Mouse (Mus musculus) left cerebral cortex, adult 2 months (tissue): ENCODE data around the gene Hexb. TPM values are rescaled to one million over a fixed set of nuclear protein-coding genes. Genes with fewer than 3 reads are reported as not detected.

Experiments used
- DNase-seq, 2 experiments: peaks; one replicate each; pipeline ENCODE4 v3.0.0; 2021 to 2022; ENCODE audit warnings: low spot score in 2 of 2, mixed read lengths in 1 of 2; ENCODE audit errors: extremely low spot score in 1 of 2
- H3K27ac ChIP-seq: fragments of 200-600 bp; 2 replicates; pipeline ENCODE4 v1.8.1; 2022
- H3K4me3 ChIP-seq: fragments of 200-600 bp; 2 replicates; pipeline ENCODE4 v1.8.1; 2022
- CTCF ChIP-seq: fragments of 200-600 bp; IDR thresholded peaks from 2 replicates; pipeline ENCODE4 v1.8.1; 2022; ENCODE audit warnings: antibody characterized with exemption, mild to moderate bottlenecking, moderate library complexity
- intact Hi-C: fragments of 180-260 bp; cut with DNase I; formaldehyde crosslinking; loops from one replicate; pipeline ENCODE4 v1.15.1; 2025
- total RNA-seq, 2 experiments: library from RNA; stranded (reverse); gene quantifications; 2 replicates each; pipeline ENCODE4 v1.2.3; 2021

The Hexb gene
- total RNA-seq, 2 experiments from 2014 or later, result 102 to 103 TPM

GRCm38 (mm10) chr13:97239343-97240180, 41.4 kb upstream of the Hexb start:
- intact Hi-C loops, result loop anchor here (1.0 to 5.0 kb wide), 8 partner anchors 153 to 1003 kb away; no protein-coding TSS in a partner anchor
- peak overlapping the region; percentile 14; the same call in 1 of the 2 replicates for H3K4me3 ChIP-seq

GRCm38 (mm10) chr13:97238181-97238981, 40.2 kb upstream of the Hexb start:
- H3K4me3 ChIP-seq, result no peak overlapping the region
- DNase-seq, result no peak
- intact Hi-C loops, result loop anchor here (5.0 kb wide), 1 partner anchor 1004 kb away; no protein-coding TSS in a partner anchor
- no peak for TF ChIP-seq CTCF
- H3K27ac ChIP-seq, result no peak overlapping the region; the same call in 1 of the 2 replicates

More at GRCm38 (mm10) chr13:97239343-97240180, 41.4 kb upstream of the Hexb start:
- peak in 1 of 2 experiments; percentile 56 for DNase-seq
- TF ChIP-seq CTCF, result peak; percentile 67
- peak overlapping the region; percentile 58 for H3K27ac ChIP-seq

- H3K4me3 ChIP-seq, result no peak overlapping the region
- intact Hi-C loops, result loop anchor here (5.0 kb wide), 1 partner anchor 1005 kb away; no protein-coding TSS in a partner anchor
- no peak overlapping the region for H3K27ac ChIP-seq
- no peak for TF ChIP-seq CTCF
- DNase-seq, result no peak
Measured at GRCm38 (mm10) chr13:97237700-97238099, 39.5 kb upstream of the Hexb start.

DNA sequence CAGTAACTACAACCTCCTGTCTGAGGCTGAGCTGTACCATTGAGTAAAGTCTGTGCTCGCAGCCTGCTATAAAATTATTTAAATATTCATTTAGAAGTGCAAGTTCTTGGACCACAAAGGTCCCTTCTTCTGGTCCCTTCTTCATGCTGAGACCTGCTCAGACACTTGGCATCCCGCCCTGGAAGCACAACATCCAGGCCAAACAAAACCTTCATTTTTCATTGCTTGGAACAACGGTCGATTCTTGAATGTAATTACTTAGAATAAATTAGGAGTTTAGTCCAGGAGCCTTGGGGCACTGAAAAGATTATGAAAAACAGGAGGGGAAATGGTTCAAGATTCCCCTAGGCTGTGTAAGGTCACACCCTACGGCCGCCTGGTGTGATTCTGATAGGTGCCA, 37.8 kb upstream of the Hexb start:
- DNase-seq, result no peak
- TF ChIP-seq CTCF, result no peak
- no peak overlapping the region for H3K4me3 ChIP-seq
- no peak overlapping the region for H3K27ac ChIP-seq
- intact Hi-C loops, result loop anchor here (1.0 to 5.0 kb wide), 2 partner anchors 702 to 1006 kb away; no protein-coding TSS in a partner anchor

GRCm38 (mm10) chr13:97234785-97235417, 36.7 kb upstream of the Hexb start:
- intact Hi-C loops, result loop anchor here (1.0 to 5.0 kb wide), 3 partner anchors 703 to 1007 kb away; no protein-coding TSS in a partner anchor
- H3K27ac ChIP-seq, result peak overlapping the region; percentile 53; the same call in 1 of the 2 replicates
- peak; percentile 87 for DNase-seq
- peak; percentile 85 for TF ChIP-seq CTCF
- peak overlapping the region; percentile 42 for H3K4me3 ChIP-seq

DNA sequence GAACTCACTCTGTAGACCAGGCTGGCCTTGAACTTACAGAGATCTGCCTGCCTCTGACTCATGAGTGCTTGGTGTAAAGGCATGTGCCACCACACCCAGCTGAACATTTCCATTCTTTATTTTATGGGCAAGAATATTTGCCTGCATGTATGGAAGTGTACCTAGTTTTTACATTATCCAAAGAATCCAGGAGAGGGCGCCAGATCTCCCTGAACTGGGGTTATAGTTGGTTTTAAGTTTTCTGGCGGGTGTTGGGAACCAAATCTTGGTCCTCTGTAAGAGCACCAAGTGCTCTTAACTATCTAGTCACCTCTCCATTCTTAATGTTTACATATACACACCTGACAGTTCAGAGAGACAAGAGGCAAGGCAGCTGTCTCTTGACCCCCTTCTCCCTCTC, 34.9 kb upstream of the Hexb start:
- TF ChIP-seq CTCF, result peak; percentile 30
- intact Hi-C loops, result loop anchor here (5.0 kb wide), 1 partner anchor 774 kb away; no protein-coding TSS in a partner anchor
- no peak for DNase-seq
- no peak overlapping the region for H3K27ac ChIP-seq
- H3K4me3 ChIP-seq, result no peak overlapping the region

DNA sequence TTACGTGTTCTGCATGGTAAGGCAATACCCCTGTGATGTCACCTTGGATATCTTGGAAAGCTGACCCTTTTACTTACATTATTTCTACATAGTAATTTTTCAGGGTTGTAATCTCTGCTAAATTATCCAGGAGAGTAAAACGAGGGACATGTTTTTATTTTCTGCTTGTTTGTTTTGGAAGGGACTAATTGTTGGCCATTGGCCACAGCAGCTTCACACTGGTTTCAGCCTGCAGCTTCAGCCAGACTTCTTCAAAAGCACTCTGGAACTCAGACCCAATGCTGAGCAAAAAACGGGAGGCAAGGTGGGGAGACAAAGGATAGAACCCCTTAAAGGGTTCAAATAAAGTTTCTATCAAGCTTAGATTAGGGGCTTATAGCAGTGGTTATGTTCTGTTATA, 31.9 kb upstream of the Hexb start:
- Histone ChIP-seq H3K27ac (no peak overlapping the region), H3K4me3 (no peak overlapping the region)
- intact Hi-C loops, result loop anchor here (5.0 kb wide), 1 partner anchor 777 kb away; no protein-coding TSS in a partner anchor
- TF ChIP-seq CTCF, result no peak
- no peak for DNase-seq

DNA sequence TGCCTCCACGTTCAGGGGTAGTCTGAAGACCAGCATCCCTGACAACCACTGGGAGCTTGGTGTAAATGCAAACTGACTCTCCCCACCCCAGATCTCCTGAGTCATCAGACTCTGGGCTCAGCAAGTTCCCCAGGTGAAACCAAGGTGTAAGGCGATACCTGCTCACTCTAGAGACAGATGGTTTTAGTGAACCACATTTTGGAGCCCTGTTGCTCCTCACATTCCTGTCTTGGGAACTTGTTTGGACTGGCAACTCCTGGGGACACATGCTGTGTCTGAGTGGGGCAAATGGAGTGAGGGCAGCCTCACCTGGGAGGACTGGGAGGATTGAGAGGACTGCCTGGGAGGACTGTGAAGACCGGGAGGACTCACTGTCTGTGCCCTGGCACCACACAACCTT, 29.6 kb upstream of the Hexb start:
- no peak for TF ChIP-seq CTCF
- H3K27ac ChIP-seq, result no peak overlapping the region
- intact Hi-C loops, result no loop called here
- no peak for DNase-seq
- H3K4me3 ChIP-seq, result no peak overlapping the region

DNA sequence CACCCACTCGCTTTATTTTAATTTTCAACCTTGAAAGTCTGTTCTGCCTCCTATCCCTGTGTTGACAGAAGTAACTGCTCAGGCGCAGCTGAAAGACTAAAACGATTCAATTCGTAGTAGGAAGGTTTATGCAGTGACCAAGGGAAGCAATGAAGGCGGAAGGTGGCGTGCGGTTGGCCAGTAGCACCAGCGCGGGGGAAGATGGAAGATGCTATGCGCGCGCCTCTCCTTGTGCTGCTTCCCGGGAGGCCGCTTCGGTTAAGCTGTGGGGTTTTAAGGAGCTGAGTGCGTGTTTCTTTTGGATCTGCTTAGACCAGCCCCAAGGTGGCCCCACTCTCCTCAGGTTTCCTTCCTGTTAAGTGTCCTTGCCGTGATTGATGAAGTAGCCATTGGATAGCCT, 27.0 kb upstream of the Hexb start:
- no peak overlapping the region for H3K27ac ChIP-seq
- peak overlapping the region; percentile 9; the same call in 1 of the 2 replicates for H3K4me3 ChIP-seq
- TF ChIP-seq CTCF, result no peak
- DNase-seq, result no peak
- intact Hi-C loops, result no loop called here

GRCm38 (mm10) chr13:97224341-97224982, 26.3 kb upstream of the Hexb start:
- no peak for DNase-seq
- intact Hi-C loops, result no loop called here
- Histone ChIP-seq H3K4me3 (no peak overlapping the region), H3K27ac (no peak overlapping the region)
- TF ChIP-seq CTCF, result no peak

DNA sequence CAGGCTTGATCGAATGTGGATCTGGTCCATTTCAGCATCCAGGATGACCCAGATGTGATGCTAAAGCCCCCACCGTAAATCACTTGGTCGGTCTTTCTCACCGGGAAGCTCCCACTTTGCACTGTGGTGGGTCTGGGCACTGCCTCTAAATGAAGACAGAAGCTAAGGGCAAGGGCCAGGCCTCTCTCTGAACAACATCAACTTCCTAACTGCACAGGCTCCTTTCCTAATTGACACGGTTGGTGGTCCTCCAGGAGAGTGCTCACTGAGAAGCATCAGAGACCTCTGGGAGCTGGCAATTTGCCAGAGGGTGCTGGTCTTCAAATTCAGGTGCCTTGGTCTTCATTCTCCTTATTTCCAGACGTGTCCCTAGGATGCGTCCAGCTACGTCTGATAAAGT, 25.7 kb upstream of the Hexb start:
- no peak overlapping the region for H3K27ac ChIP-seq
- no peak overlapping the region for H3K4me3 ChIP-seq
- intact Hi-C loops, result no loop called here
- no peak for DNase-seq
- no peak for TF ChIP-seq CTCF
